Mouse (Mus musculus) heart, postnatal 36 days (tissue): ENCODE measurements around the gene Gm28036. TPM values are rescaled to one million over a fixed set of nuclear protein-coding genes. Genes with fewer than 3 reads are reported as not detected.

Experiments used
- DNase-seq, 2 experiments: peaks; one replicate each; pipeline ENCODE4 v3.0.0; 2021 to 2022
- intact Hi-C: fragments of 180-260 bp; cut with DNase I; formaldehyde crosslinking; loops from one replicate; pipeline ENCODE4 v1.15.1; 2025
- total RNA-seq, 2 experiments: library from RNA; stranded (reverse); gene quantifications; 2 replicates each; pipeline ENCODE4 v1.2.3; 2021

The Gm28036 gene
- total RNA-seq, 2 experiments from 2014 or later, result 9.0 to 13.6 TPM

DNA sequence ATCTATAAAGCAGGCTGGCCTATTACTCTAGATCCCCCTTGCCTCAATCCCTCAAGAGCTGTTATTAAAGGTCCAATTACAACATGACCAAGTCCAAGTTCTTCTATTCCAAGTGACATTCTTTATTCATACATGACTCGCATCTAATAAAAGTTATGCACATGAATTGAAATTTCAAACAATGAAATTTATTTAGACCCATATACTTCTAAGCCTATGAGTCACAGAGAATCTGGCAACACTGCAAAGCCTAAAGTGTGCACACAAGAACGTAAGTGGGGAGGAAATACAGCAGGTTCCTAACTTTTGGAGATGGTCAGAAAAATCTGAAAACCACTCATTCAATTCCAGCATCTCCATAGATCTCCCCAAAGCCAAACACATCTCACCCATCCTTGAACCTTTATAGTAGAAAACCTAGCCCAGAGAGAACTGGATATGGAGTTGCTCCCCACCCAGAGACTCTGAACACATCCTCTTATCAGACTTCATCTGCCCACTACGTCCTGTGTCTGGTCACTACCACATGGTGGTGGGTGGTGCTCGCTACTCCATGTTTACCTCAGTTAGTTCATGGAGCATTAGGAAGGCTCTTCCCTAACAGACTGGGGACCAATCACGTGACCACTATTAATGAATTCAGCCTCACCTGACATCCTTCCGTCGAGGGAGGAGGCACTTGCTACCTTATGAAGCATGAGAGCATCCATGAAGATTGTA, 39.3 kb downstream of the Gm28036 start:
- intact Hi-C loops, result no loop called here
- DNase-seq, result no peak

GRCm38 (mm10) chr2:156084541-156084940, 42.4 kb downstream of the Gm28036 start:
- intact Hi-C loops, result no loop called here
- no peak for DNase-seq

DNA sequence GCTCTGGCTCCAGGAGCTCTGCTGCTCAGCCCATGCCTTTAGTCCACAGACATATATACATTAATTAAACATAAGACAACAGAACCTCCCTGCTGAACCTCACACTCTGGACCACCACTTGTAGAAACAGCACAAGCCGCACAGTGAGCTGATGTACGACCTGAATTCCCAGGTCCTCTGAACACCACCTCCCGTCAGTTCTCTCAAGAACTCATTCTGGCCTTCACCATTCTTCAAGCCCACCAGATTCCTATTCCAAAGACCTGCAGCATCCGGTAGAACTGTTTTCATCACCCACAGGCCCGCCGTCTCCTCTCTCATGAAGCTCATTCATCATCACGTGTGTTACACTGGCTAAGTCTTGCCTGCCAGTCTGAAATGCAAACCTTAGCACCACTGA, 46.5 kb downstream of the Gm28036 start:
- intact Hi-C loops, result no loop called here
- no peak for DNase-seq

DNA sequence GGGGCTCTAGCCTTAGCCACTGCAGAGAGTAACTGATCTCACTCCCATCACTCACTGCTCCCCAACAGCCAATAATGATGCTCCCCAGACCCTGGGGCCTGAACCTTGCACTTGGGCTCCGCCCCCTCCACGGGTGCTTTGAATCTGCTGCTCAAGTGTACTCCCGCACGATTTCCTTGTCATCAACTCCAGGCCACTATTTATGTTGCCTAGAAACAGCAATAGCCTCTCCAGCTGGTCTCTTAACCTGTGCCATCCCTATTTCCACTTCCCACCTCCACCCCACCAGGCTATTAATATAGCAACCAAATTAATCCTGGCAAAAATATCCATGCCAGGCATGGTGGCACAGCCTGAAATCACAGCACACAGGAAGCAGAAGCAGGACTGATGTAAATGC, 47.2 kb downstream of the Gm28036 start:
- no peak for DNase-seq
- intact Hi-C loops, result no loop called here

DNA sequence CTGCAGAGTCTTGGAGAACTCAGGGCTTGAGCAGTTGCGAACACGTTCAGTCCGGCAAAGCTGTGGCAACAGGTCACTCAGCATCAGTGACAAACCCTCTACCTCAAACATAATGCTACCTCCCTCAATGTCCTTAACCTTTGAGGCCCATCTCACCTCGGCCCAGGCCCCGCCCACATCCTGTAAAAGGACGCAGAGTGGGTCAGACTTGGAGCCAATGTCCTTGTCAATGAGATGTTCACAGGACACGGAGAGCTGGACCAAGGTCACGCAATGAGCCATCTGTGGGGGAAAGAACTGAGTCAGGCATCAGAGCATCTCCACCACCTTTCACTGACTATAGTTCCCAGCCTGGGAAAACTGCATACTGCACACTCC, 47.7 kb downstream of the Gm28036 start:
- DNase-seq, result no peak
- intact Hi-C loops, result no loop called here

GRCm38 (mm10) chr2:156078421-156079182, 48.3 kb downstream of the Gm28036 start:
- no peak for DNase-seq
- intact Hi-C loops, result no loop called here

DNA sequence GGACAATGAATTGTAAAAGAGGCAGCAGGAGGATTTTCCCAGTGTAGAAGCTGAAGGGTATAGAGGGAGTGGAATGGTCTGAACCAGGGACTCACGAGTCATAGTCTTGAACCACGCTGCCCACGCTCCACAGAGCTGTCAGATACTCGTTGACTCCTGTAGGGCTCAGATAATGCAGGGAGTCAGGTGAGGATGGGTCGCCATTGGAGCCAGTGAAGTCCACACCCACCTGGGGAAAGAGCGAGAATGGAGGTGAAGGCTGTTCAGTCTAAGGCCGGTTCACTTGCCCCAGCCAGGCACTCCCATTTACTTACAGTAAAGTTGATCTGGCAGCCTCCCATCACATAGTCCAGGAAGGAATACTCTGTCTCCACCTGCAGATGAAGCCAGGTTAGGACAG, 49.4 kb downstream of the Gm28036 start:
- DNase-seq, result no peak
- intact Hi-C loops, result no loop called here

GRCm38 (mm10) chr2:156073725-156074124, 53.2 kb downstream of the Gm28036 start:
- intact Hi-C loops, result no loop called here
- peak; percentile 26 for DNase-seq

DNA sequence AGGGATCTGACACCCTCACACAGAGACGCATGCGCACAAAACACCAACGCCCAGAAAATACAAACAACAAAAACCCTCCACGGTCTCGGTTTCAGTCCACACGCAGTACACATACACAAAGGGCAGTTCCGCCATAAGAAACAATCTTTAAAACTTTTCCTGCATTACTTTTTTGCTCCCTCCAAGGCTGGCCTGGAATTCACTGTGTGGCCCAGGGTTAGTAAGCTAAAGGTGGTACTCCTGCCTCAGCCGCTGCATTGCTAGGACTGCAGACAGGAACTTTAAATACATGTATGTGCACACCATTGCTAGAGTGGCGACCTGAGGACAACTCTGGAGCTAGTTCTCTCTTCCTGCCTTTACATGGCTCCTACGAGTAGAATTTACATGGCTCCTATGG, 55.7 kb downstream of the Gm28036 start:
- DNase-seq, result no peak
- intact Hi-C loops, result no loop called here

- DNase-seq, result no peak
- intact Hi-C loops, result no loop called here
These were observed 59.0 kb downstream of the Gm28036 start for GRCm38 (mm10) chr2:156067916-156068315.

DNA sequence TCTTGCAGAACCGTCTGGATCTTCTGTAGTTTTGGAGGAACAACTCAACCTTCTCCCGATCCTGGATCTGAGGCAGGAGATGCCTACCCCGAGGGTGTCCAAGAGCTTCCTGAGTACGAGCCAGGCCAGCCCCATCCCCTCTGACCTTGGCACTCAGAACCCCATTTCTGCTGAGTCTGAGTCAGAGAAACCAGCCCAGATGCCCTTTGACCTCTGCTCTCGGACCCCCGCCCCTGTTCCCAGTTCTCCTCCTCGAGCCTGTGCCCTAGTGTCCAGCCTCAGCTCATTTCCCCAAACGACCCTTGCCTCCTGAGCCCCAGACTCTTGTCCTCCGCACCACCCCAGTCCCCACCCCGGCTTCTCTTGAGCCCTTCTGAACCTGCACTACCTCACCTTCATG, 60.8 kb downstream of the Gm28036 start:
- intact Hi-C loops, result no loop called here
- DNase-seq, result no peak

- intact Hi-C loops, result no loop called here
- DNase-seq, result peak; percentile 70 to 73
These were observed 61.5 kb downstream of the Gm28036 start, which contains the start of gene Spag4 for GRCm38 (mm10) chr2:156065099-156066041. Gene Spag4, plus strand, starts transcription at chr2:156065175.

DNA sequence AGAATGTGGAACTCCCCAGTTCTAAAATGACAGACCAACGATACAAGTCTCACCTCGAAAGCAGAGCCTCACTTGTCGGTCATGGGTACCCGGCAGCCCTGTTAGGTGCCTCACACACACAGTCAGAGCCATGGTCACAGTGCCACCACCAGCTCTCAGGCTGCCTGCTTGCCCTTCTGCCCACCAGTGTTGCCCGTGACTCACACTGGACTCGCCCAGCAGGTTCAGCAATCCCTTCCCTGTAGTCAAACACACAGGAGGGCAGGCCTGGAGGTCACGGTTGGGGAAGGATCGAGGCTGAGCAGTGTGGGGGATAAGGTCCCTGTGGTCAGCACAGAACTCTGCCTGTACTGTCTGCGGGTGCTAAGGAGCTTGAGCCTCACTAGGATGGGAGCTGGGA, 74.1 kb downstream of the Gm28036 start, which contains the start of gene Fer1l4:
TSS of gene Fer1l4 (minus strand) at position 132 of the 400 bp plus-strand sequence.
- intact Hi-C loops, result no loop called here
- DNase-seq, result no peak

DNA sequence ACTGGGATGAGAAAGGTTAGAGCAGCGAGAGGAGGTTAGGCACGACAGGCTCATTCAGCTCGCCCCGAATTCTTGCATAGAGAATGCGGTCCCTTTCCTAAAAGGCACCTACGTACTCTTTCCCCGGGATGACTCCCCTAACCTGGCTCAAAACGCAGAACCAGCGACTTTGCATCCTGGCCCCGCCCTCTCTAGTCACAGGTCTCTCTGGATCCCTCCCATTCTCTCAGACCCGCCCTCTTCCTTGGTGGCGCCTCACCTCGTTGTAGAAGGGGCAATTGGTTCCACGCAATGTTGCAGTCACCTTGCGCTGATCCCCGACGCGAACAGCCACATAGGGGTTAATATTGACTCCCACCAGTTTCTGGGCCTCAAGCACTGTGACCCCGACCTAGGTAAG, 79.0 kb downstream of the Gm28036 start:
- intact Hi-C loops, result no loop called here

DNA sequence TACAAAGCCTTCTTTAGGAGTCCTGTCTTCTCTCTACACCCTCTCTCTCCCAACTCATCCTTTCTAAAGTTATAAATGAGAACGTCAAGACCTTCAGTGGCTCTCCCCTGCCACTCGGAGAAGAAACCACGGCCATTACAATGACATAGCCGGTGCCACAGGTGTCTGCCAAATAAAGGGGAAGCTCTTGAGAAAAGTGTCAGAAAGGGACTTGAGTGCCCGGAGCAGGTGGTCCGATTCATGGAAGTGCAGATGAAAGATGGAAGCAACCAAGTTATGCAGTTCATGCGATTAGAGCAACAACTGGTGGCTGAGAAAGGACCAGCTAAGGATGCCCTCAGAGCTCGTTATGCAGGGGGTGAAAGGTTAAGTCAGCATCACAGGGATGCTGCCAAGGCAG, 84.0 kb downstream of the Gm28036 start:
- intact Hi-C loops, result no loop called here
- DNase-seq, result no peak

More for the DNA sequence above, 79.0 kb downstream of the Gm28036 start:
- DNase-seq, result no peak

- no peak for DNase-seq
These were observed 87.5 kb downstream of the Gm28036 start for GRCm38 (mm10) chr2:156039390-156039789.

GRCm38 (mm10) chr2:156025482-156025881, 101.4 kb downstream of the Gm28036 start:
- DNase-seq, result no peak
- intact Hi-C loops, result no loop called here

More at GRCm38 (mm10) chr2:156039390-156039789, 87.5 kb downstream of the Gm28036 start:
- intact Hi-C loops, result no loop called here
